Mouse (Mus musculus) embryonic facial prominence, embryonic 13.5 days (tissue): ENCODE measurements around the gene Hacd4. TPM values are rescaled to one million over a fixed set of nuclear protein-coding genes. Genes with fewer than 3 reads are reported as not detected.

Experiments
- ATAC-seq: fragments of 200-750 bp; cut with Nextera tagmentation; 2 replicates; pipeline ENCODE4 v1.8.0; 2017; ENCODE audit warnings: low read depth; ENCODE audit not compliant: insufficient number of reproducible peaks, insufficient read depth, low FRiP score, low TSS enrichment
- H3K27ac ChIP-seq: fragments of 300-500 bp; sonication (generic); 2 replicates; pipeline ENCODE4 v1.5.1; 2015; ENCODE audit warnings: moderate library complexity, mild to moderate bottlenecking, inconsistent platforms
- H3K27me3 ChIP-seq: fragments of 300-500 bp; sonication (generic); 2 replicates; pipeline ENCODE4 v1.6.1; 2015; ENCODE audit warnings: mild to moderate bottlenecking, inconsistent platforms
- H3K36me3 ChIP-seq: fragments of 300-500 bp; sonication (generic); 2 replicates; pipeline ENCODE4 v1.6.1; 2015; ENCODE audit warnings: mild to moderate bottlenecking, inconsistent platforms
- H3K4me1 ChIP-seq: fragments of 300-500 bp; sonication (generic); 2 replicates; pipeline ENCODE4 v1.6.1; 2015; ENCODE audit warnings: inconsistent platforms
- H3K4me2 ChIP-seq: fragments of 300-500 bp; sonication (generic); 2 replicates; pipeline ENCODE4 v1.6.1; 2015; ENCODE audit warnings: moderate library complexity, mild to moderate bottlenecking, inconsistent platforms
- H3K4me3 ChIP-seq: fragments of 300-500 bp; sonication (generic); 2 replicates; pipeline ENCODE4 v1.5.1; 2015; ENCODE audit warnings: mild to moderate bottlenecking, inconsistent platforms
- H3K9ac ChIP-seq: fragments of 300-500 bp; sonication (generic); 2 replicates; pipeline ENCODE4 v1.6.1; 2015; ENCODE audit warnings: mild to moderate bottlenecking, inconsistent platforms
- H3K9me3 ChIP-seq: fragments of 300-500 bp; sonication (generic); 2 replicates; pipeline ENCODE4 v1.6.1; 2016; ENCODE audit warnings: inconsistent platforms
- WGBS: fragments of 180-500 bp; shearing (Covaris S2); methylation state at CpG from one replicate; pipeline ENCODE4 v1.1.7; 2015; ENCODE audit warnings: mixed read lengths; 5-methylcytosine and 5-hydroxymethylcytosine counted together
- polyA plus RNA-seq: library from polyadenylated mRNA; unstranded; fragments of >200 nt; fragmentation: Nextera tagmentation; extraction: Ambion mirVana; gene quantifications from 2 replicates; pipeline ENCODE4 v1.2.1, GENCODE M21; 2015

Gene Hacd4
- polyA plus RNA-seq, 1 experiment from 2014 or later = 11.3 TPM

DNA sequence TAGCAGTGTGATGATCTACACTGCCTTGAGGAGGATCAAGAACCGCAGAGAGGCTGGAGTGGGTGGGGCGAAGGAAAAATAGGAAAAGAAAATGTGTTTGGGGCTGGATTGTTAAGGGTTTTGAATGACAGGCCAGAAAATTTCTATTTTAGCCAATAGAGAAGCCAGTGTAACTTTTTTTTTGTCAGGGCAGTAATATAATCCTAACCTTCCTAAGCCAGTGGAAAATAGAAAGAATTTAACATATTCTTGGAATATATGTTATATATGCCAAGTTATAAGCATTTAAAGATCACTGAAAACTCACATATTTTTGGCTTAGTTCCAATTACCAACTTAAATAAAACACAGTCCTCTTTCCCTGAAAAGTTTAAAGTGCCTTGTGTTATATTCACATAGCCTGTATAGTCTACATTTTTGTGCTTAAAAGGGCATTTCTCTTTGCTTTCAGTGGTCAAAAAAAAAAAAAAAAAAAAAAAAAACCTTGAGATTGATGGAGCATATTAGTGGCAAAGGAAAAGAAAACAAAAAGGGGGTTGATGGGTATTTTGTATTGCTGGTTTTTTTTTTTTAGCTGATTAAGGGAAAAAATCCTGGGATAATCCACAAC is 11.0 kb downstream of the Hacd4 start:
- Histone ChIP-seq H3K9ac (no peak overlapping the region), H3K9me3 (no peaks in the 10 kb centered on the region), H3K4me2 (no peak overlapping the region), H3K4me1 (peaks cover 9% of the 10 kb centered on the region), H3K27ac (peak overlapping the region; percentile 89), H3K4me3 (no peak overlapping the region), H3K27me3 (no peaks in the 10 kb centered on the region), H3K36me3 (no peaks in the 10 kb centered on the region)
- 34% methylated on average over 2 of the region's 2 CpGs for WGBS
- peak; percentile 48; the same call in 1 of the 2 replicates for ATAC-seq

DNA sequence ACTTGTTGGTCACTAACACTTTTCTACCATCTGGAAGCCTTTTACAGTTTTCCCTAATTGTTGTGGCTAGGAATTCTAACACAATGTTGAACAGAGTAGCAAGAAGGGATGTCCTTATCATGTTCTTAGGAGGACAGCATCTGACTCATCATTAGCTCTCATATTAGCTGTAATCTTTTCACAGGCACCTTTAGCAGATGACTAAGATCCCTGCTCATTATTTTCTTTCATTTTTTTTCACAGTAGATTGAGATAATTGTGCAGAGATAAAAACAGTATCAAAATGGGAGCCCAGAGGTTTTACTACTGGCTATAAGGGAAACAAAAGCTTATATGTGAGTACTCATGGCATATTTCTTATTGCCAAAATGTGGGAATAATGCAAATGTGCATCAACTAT is 14.2 kb downstream of the Hacd4 start:
- Histone ChIP-seq H3K4me2 (no peak overlapping the region), H3K9me3 (no peaks in the 10 kb centered on the region), H3K27ac (no peak overlapping the region), H3K4me1 (peaks cover 9% of the 10 kb centered on the region), H3K9ac (no peak overlapping the region), H3K36me3 (no peaks in the 10 kb centered on the region), H3K4me3 (no peak overlapping the region), H3K27me3 (no peaks in the 10 kb centered on the region)
- ATAC-seq = no peak

DNA sequence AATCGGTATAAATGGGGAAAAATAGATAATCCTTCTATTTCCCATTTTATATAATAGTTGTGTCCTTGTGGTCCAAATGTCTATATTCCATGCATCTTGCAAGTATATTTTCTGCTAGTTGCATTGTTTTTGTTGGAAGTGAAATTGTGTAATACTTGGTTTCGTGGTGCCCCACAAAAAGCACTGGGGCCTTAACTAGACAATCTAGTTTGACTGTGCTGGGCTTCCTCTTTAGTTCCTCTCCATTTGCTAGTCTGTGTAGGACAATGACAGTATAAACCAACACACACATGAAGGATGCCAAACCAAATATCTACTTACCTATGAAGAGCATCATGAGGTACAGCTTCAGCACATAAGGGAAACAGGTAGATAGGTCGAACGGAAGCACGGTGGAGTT is 19.4 kb downstream of the Hacd4 start:
- Histone ChIP-seq H3K27me3 (no peaks in the 10 kb centered on the region), H3K9me3 (no peaks in the 10 kb centered on the region), H3K9ac (no peak overlapping the region), H3K36me3 (peaks cover 6% of the 10 kb centered on the region; the same call in 1 of the 2 replicates), H3K4me1 (peaks cover 4% of the 10 kb centered on the region; the same call in 1 of the 2 replicates), H3K4me2 (no peak overlapping the region), H3K27ac (no peak overlapping the region), H3K4me3 (no peak overlapping the region)
- WGBS = 95% methylated on average over 5 of the region's 5 CpGs
- no peak for ATAC-seq

DNA sequence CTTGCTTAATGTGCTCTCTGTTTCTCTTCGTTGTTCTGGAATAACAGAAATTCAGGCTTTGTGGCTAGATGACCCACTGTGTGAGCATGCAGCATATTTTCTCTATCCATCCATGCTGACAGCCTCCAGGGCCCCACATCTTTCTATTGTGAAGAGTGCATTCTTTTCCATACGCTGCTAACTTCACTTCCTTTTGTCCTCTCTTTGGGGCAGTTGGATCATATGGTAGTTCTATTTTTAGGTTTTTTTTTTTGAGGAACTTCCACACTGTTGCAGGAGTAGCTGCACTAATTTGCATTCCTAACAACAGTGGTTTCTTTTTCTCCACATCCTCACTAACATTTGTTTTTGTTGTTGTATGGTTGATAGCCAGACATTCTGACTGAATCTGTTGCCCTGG is 23.7 kb downstream of the Hacd4 start:
- ATAC-seq = no peak
- WGBS = 50% methylated on average over 2 of the region's 2 CpGs
- H3K27me3 ChIP-seq = no peaks in the 10 kb centered on the region
- H3K9ac ChIP-seq = no peak overlapping the region
- H3K4me2 ChIP-seq = no peak overlapping the region
- H3K9me3 ChIP-seq = no peaks in the 10 kb centered on the region
- H3K4me1 ChIP-seq = peaks cover 4% of the 10 kb centered on the region; the same call in 1 of the 2 replicates
- no peak overlapping the region for H3K4me3 ChIP-seq
- H3K36me3 ChIP-seq = peaks cover 13% of the 10 kb centered on the region; the same call in 1 of the 2 replicates
- no peak overlapping the region for H3K27ac ChIP-seq

DNA sequence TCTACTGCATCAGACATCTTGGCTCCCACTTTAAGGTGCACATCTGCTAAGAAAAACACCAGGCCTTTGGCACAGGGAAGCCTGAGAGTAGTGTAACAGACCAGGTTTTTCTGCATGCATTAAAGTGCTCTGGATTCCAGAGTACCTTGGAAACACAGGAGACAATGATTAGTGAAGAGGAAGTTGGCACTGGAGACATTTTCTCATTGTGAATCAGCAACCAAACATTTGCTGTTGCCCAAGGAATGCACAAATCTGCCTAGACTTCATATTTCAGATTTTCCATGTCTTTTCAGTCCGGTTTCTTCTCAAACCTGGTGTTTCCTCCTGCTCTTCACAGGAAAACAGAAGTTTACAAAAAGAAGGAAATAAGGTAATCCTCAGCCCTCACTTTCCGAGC is 26.4 kb downstream of the Hacd4 start:
- 72% methylated on average over 2 of the region's 2 CpGs for WGBS
- peaks cover 10% of the 10 kb centered on the region for H3K36me3 ChIP-seq

DNA sequence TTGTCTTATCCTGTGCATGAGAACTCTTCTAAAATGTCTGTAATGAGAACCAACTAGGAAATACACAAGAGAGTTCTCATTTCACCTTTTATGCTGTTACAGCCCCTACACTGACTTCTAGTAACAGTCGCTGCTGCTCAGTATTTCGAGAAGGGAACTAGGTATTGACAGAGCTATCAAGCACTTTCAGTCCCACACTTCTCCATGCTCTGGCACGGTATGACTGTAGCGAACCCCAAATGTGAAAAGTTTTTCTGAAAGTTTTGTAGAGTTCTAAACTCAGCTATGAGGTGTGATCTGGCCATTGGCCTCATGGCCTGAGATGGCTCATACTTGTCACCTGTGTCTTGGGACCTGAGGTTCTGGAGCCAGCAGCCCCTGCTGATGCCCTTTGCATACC is 29.4 kb downstream of the Hacd4 start:
- no peaks in the 10 kb centered on the region for H3K27me3 ChIP-seq
- H3K4me2 ChIP-seq = no peak overlapping the region
- no peaks in the 10 kb centered on the region for H3K9me3 ChIP-seq
- no peak overlapping the region for H3K27ac ChIP-seq
- H3K4me1 ChIP-seq = peaks cover 3% of the 10 kb centered on the region; the same call in 1 of the 2 replicates
- H3K36me3 ChIP-seq = peaks cover 15% of the 10 kb centered on the region
- no peak overlapping the region for H3K9ac ChIP-seq
- 91% methylated on average over 4 of the region's 4 CpGs for WGBS
- no peak overlapping the region for H3K4me3 ChIP-seq
- ATAC-seq = no peak

More for the DNA sequence above, 26.4 kb downstream of the Hacd4 start:
- no peak for ATAC-seq
- H3K4me1 ChIP-seq = peaks cover 4% of the 10 kb centered on the region; the same call in 1 of the 2 replicates
- H3K27me3 ChIP-seq = no peaks in the 10 kb centered on the region
- no peak overlapping the region for H3K27ac ChIP-seq
- no peak overlapping the region for H3K4me2 ChIP-seq
- no peak overlapping the region for H3K4me3 ChIP-seq
- no peaks in the 10 kb centered on the region for H3K9me3 ChIP-seq
- no peak overlapping the region for H3K9ac ChIP-seq

DNA sequence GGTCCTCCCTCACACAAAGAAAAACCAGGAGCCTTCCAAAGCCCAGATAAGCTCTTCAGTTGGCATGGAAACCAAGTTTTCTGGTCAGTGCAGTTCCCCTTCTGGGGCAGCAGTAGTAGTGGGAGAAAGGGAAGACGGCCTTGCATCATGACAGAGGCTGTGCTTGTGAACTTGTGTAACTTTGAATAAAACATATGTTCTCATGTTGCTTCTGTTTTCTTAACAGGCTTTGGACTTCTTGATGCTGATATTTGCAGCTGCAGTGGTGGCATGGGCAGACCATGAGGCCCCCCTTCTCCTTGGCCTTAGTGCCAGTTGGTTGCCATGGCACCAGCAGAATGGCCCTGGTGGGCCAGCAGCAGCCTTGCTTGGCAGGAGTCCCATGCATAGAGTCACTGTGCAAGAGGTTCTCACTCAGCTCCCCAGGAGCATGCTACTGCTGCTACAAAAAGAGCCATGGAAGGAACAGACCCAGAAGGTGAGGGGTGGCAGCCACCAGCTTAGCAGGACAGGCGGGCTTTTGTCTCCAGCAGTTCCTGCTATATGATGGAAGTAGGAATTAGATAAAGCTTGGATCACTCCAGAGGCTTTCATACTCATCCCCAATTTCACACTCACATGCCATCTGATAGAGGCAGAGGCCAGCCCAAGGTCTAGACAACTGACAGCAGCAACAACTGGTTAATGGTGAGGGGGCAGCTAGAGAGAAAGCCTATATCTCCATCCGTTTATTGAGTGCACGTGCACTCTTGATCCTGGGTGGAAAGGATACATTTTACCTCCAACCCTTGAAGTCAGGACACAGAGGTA is 31.6 kb downstream of the Hacd4 start:
- H3K4me3 ChIP-seq = no peak overlapping the region
- H3K9me3 ChIP-seq = no peaks in the 10 kb centered on the region
- H3K4me1 ChIP-seq = peaks cover 3% of the 10 kb centered on the region; the same call in 1 of the 2 replicates
- no peak overlapping the region; the same call in 1 of the 2 replicates for H3K27ac ChIP-seq
- peaks cover 15% of the 10 kb centered on the region for H3K36me3 ChIP-seq
- no peak overlapping the region for H3K4me2 ChIP-seq
- no peak for ATAC-seq
- no peak overlapping the region for H3K9ac ChIP-seq
- H3K27me3 ChIP-seq = no peaks in the 10 kb centered on the region
- WGBS = 88% methylated on average over 4 of the region's 4 CpGs

DNA sequence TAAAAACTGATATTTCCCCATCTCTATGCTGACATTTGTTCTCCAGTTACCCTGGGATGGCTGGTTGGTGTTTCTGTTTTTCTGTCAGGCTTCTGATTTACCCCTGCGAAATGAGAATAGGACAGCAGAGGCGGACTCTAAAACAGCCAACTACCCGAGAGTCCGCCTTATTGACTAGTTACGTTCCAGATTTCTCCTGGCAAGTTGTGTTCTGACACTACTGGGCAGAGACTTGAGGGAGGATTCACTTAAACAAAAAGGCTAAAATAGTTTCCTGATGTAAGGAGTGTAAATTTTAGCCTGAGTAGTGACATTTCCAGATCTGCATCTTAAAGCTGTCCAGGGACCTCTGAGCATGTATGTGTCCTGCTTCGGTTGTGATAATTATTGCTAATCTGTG is 35.8 kb downstream of the Hacd4 start:
- Histone ChIP-seq H3K4me3 (no peak overlapping the region), H3K4me2 (no peak overlapping the region)
- no peak for ATAC-seq

DNA sequence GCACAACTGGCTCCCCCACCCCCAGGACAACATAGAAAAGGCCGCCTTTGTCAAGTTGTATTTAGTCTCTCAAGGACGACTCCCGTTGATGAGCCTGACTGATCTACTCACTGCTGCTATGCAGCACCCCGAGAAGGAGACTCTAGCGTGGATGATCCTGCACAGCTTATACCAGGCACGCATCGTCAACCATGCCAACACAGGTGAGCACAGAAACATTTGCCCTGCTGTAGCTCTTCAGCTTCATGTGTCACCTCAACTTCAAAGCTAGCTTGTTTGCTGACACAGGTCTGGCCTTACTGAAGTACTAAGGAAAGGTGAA is 37.8 kb downstream of the Hacd4 start:
- no peaks in the 10 kb centered on the region for H3K27me3 ChIP-seq
- no peak overlapping the region for H3K27ac ChIP-seq
- no peak for ATAC-seq
- 90% methylated on average over 7 of the region's 7 CpGs for WGBS
- H3K4me1 ChIP-seq = no peaks in the 10 kb centered on the region
- no peaks in the 10 kb centered on the region for H3K9me3 ChIP-seq
- no peak overlapping the region for H3K4me3 ChIP-seq
- H3K36me3 ChIP-seq = 0 out of 2 replicates have a peak, but pooled peaks cover 2% of the 10 kb centered on the region
- H3K4me2 ChIP-seq = no peak overlapping the region
- no peak overlapping the region for H3K9ac ChIP-seq

More for the DNA sequence above, 35.8 kb downstream of the Hacd4 start:
- H3K27ac ChIP-seq = no peak overlapping the region
- H3K36me3 ChIP-seq = peaks cover 9% of the 10 kb centered on the region
- H3K9ac ChIP-seq = no peak overlapping the region
- no peaks in the 10 kb centered on the region for H3K9me3 ChIP-seq
- H3K4me1 ChIP-seq = peaks cover 3% of the 10 kb centered on the region; the same call in 1 of the 2 replicates
- WGBS = 89% methylated on average over 6 of the region's 6 CpGs
- H3K27me3 ChIP-seq = no peaks in the 10 kb centered on the region

DNA sequence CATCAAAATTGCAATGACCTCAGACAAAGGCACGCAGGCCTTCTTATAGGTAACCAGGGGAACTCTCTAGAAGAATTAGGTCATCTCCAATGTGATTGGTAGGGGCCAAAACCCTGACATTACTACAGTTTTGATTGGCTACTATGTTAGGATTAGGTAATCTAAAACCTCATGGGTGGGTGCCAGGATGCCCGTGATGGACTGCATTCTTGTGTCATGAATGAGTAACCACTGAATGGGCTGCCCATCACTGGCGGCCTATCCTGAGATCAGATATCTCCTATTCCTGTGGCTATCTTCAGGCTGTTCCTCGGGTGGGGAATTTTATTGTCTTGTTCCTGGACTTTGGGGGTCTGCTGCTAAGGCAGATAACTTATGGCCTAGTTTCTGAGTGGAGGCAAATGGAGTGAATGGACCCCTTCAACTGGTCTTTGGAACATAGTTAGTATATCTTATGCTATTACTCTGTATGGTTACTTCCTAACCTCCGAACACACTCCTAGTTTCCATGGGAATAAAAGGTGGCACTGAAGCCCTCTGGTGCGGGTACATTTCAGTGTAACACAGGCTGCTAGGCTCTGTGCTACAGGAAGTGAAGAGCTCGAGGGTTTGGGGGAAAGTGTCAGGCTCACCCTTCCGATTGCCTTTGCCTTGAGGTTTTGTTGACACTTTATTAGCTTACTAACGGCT is 38.3 kb downstream of the Hacd4 start:
- Histone ChIP-seq H3K27me3 (no peaks in the 10 kb centered on the region), H3K4me1 (no peaks in the 10 kb centered on the region), H3K4me3 (no peak overlapping the region), H3K9me3 (no peaks in the 10 kb centered on the region), H3K9ac (no peak overlapping the region), H3K36me3 (0 out of 2 replicates have a peak, but pooled peaks cover 2% of the 10 kb centered on the region), H3K27ac (no peak overlapping the region), H3K4me2 (no peak overlapping the region)
- ATAC-seq = no peak
- WGBS = 80% methylated on average over 9 of the region's 9 CpGs

DNA sequence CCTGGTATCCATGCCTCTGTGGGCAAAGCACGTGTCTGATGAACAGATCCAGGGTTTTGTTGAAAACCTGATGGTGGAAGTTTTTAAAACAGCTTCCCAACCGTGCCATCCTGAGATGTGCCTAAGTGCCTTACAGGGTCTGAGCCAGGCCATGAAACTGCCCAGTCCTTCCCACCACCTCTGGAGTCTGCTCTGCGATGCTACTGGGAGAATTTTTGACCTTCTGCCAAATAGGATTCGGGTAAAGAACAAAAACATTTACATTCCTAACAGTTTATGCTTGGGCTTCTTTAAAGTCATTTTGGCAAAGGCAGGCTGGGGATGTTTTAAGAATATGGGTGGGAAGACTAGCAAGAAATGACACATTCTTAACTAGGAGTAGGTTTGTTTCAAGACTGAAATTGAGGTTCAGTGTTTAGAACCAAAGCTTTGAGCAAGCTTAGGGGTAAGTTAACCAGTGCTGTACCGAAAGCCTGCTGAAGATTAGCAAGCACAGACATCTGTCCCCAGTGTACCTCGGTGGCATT is 41.7 kb downstream of the Hacd4 start:
- WGBS = 71% methylated on average over 6 of the region's 6 CpGs
- H3K4me2 ChIP-seq = no peak overlapping the region
- H3K27me3 ChIP-seq = no peaks in the 10 kb centered on the region
- H3K4me1 ChIP-seq = no peaks in the 10 kb centered on the region
- ATAC-seq = no peak
- peaks cover 5% of the 10 kb centered on the region; the same call in 1 of the 2 replicates for H3K36me3 ChIP-seq
- H3K9ac ChIP-seq = no peak overlapping the region
- no peak overlapping the region for H3K4me3 ChIP-seq
- H3K27ac ChIP-seq = no peak overlapping the region
- no peaks in the 10 kb centered on the region for H3K9me3 ChIP-seq
